Mouse (Mus musculus): Measurements from ENCODE around the gene Phox2b.

GRCm38 (mm10) chr5:67097106-67098050, 1.7 kb downstream of the Phox2b start:
- TF ChIP-seq CTCF (IDR thresholded peaks at IDR 0.05; ENCODE audit: borderline replicate concordance, insufficient read depth, low read length) (no peak), POLR2A (IDR thresholded peaks at IDR 0.05; ENCODE audit: low read depth, low read length) (no peak)

All from embryonic fibroblast, embryonic 13.5 days (primary cell).